In the genomic region with DNA sequence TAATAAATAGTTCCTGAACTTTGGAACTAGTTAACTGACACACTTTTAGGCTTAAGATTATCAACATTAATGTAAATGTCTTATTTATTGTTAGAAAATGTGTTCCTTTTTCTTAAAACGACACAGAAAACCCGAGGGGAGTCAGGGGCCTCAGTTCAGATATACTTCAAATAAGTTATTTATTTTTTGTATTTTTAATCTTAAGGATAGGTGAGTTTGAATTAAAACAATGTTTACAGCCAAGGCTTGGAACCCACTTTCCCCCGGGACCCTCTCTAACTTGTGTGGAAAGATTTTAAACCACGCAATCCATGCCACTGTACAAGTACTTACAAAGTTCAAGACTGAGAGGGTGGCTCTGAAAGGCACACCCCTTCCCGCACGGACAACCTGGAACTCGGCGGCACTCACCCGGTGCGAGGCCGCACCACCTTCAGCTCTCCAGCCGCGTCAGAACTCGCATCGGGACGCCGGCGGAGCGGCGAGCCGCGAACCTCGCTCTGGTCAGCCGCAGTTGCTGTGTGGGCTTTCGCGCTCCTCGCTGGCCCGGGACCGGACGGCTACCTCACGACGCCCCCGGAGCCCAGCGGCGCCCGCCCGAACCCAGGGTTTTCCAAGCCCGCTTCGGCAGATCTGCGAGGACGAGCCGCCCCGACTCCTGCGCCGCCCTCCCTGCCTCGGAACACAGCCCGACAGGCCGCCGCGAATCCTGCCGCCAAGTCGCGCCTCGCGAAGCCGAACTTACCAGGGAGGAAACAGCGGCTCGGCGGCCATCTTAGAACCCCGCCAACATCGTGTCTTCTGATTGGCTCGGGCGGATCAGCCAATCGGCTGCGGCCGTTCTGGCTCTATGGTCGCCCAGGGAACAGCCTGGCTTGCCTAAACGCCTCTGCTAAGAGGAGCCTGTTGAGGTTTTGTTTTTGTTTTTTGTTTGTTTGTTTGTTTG, we compare ENCODE assay signal across 1 mouse cellular context.
TF ChIP-seq lines count a peak whose summit lies in the region.

A gene (minus strand): TSS at position 803 of the 946 bp plus-strand sequence.

TF ChIP-seq in CH12.LX, 34 proteins besides CTCF, POLR2A, EP300 and RAD21 (continued from another document):
- TF ChIP-seq USF2 (conservative IDR thresholded peaks at IDR 0.05; ENCODE audit: low read depth, low read length) (no peak), UBTF (IDR thresholded peaks at IDR 0.05; ENCODE audit: low read depth, low read length) (0 out of 2 replicates have a peak, but pooled peaks have one; percentile 81), SMC3 (IDR thresholded peaks at IDR 0.05; ENCODE audit: low read depth, low read length) (no peak), TBP (conservative IDR thresholded peaks at IDR 0.05; ENCODE audit: low read depth, low read length) (peak; percentile 71), IRF4 (IDR thresholded peaks at IDR 0.05; ENCODE audit: low read depth, low read length) (no peak), JUND (conservative IDR thresholded peaks at IDR 0.05; ENCODE audit: low read depth, low read length) (no peak), GABPA (IDR thresholded peaks at IDR 0.05; ENCODE audit: insufficient replicate concordance, low read depth, low read length) (no peak), ZMIZ1 (IDR thresholded peaks at IDR 0.05; ENCODE audit: low read depth, low read length) (no peak; the same call in 1 of the 2 replicates), MXI1 (IDR thresholded peaks at IDR 0.05; ENCODE audit: low read depth, low read length) (peak; percentile 89), SIN3A (IDR thresholded peaks at IDR 0.05; ENCODE audit: low read length) (peak; percentile 78; the same call in 1 of the 2 replicates), NRF1 (IDR thresholded peaks at IDR 0.05; ENCODE audit: low read depth, low read length) (peak; percentile 70), CHD2 (IDR thresholded peaks at IDR 0.05; ENCODE audit: low read length) (peak; percentile 94), E2F4 (IDR thresholded peaks at IDR 0.05; ENCODE audit: insufficient replicate concordance, low read depth, low read length) (0 out of 2 replicates have a peak, but pooled peaks have one; percentile 24), MYC (IDR thresholded peaks at IDR 0.05; ENCODE audit: low read depth, low read length) (no peak), NELFE (IDR thresholded peaks at IDR 0.05; ENCODE audit: low read depth, low read length) (peak; percentile 87), MEF2A (IDR thresholded peaks at IDR 0.05; ENCODE audit: borderline replicate concordance, low read depth, low read length) (peak; percentile 58), POLR2AphosphoS2 (IDR thresholded peaks at IDR 0.05; ENCODE audit: low read depth, low read length) (peak; percentile 79; the same call in 1 of the 2 replicates), ZKSCAN1 (IDR thresholded peaks at IDR 0.05; ENCODE audit: borderline replicate concordance, low read depth, low read length) (no peak)
TF ChIP-seq in CH12.LX: peak in this region for 17.
